ENCODE assay signal across 8 mouse cellular contexts in genomic region chr9:62344545-62344944, GRCm38 (mm10). TPM values are rescaled to one million over a fixed set of nuclear protein-coding genes. Genes with fewer than 3 reads are reported as not detected.
DNase-seq lines count a peak whose midpoint lies in the region; ATAC-seq lines count a peak whose summit lies in the region.

No protein-coding gene starts in this region.

- peak; percentile 29; the same call in 1 of the 2 replicates for ATAC-seq in erythroid progenitor cell, adult 5-6 weeks (replicated peaks; ENCODE audit: low FRiP score, poor library complexity, severe bottlenecking)

- intact Hi-C loops in heart, postnatal 10 days (cut with DNase I), result loop anchor here (2.0 kb wide), 3 partner anchors 16 to 70 kb away; no protein-coding TSS in a partner anchor

- DNase-seq in CD8-positive naive resting alpha-beta T cell, adult 2 months (ENCODE audit: low read depth in 2 of 2, low spot score in 2 of 2), result peak; percentile 80 to 83
- peak; percentile 65 for DNase-seq in adrenal gland, postnatal 25 days
- peak; percentile 81 to 83 for DNase-seq in heart, postnatal 10 days
- peak; percentile 75 to 89 for DNase-seq in kidney, postnatal 25 days
- DNase-seq in lung, postnatal 14 days, result peak; percentile 68
- DNase-seq in retina, embryonic 14.5 days (ENCODE audit: low spot score), result peak; percentile 67
- DNase-seq in thymus, postnatal 36 days, result peak; percentile 82 to 89

RNA-seq across cellular contexts. Expression of gene Anp32a, which starts 3.5 kb away (rescaled TPM):
- 271 and 320 TPM in 2 replicates for total RNA-seq in adrenal gland, postnatal 25 days (2021)
- 114 and 141 TPM in 2 replicates for total RNA-seq in erythroid progenitor cell, adult 5-6 weeks (2015; ENCODE audit: low replicate concordance)
- 101 and 162 TPM in 2 replicates for total RNA-seq in erythroid progenitor cell, adult 5-6 weeks (2017; ENCODE audit: low replicate concordance)
- 100 to 1,000 TPM; 231 to 270 TPM for total RNA-seq in heart, postnatal 10 days (2021)

Comparison
In these comparisons a context has a peak if more than half of its experiments do, and no peak if none do; other contexts are left out.
1. Peak in every context shown above with its lines: DNase-seq and ATAC-seq.